Mouse (Mus musculus) cerebellum, postnatal 10 days (tissue): ENCODE results near the gene Gm12184.
A peak's percentile ranks its signal among the peaks of the same experiment; 100 is the strongest.
"Not testable (repeated sequence)": the region's sequence is repeated elsewhere in the genome, so short reads cannot be mapped to it uniquely, and the experiment has no call there.

Source experiments
- DNase-seq, 2 experiments: peaks; one replicate each; pipeline ENCODE4 v3.0.0; 2021; ENCODE audit warnings: mixed read lengths in 2 of 2

The Gm12184 gene

DNA sequence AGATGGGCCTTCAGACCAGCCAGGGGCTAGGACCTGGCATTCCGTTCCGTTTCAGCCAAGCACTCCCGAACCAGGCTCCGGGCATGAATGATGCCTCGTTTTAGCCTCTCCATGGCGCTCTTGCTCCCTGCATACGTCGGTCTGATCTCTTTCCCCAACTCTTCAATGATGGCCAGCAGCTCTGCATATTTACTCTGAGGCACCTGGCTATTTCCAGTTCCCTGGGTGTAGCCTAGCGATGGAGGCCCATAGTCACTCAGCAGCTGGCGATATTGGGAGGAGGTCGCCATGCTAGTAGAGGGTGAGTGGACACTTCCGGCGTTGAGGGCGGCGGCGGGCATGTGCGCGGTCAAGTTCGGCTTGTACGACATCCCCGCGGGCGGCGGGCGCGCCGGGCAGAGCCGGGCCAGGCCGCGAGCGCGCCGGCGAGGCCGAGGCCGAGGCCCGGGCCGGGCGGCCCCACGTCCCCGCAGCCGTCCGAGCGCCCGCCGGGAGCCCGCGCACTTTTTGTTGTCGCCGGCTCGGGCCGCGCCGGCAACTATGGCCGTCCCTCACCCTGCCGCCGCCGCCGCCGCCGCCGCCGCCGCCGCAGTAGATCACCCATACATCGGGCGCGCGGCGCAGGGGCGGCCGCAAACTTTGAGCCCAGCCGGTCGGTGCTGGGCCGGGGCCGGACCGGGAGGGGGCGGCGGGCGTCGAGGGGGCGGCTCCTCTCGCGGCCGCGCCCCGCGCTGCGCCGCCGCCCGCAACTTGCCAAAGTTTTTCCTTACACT, at the start of gene Gm12184, which contains the start of gene Trim7:
Gene Gm12184, minus strand, starts transcription at position 677 of the 773 bp plus-strand sequence.
Gene Trim7, plus strand, starts transcription at position 162 of the 773 bp plus-strand sequence.
- peak; percentile 34 to 42 for DNase-seq

GRCm38 (mm10) chr11:48875343-48875837, 48.9 kb upstream of the Gm12184 start:
- DNase-seq, result not testable (repeated sequence)

DNA sequence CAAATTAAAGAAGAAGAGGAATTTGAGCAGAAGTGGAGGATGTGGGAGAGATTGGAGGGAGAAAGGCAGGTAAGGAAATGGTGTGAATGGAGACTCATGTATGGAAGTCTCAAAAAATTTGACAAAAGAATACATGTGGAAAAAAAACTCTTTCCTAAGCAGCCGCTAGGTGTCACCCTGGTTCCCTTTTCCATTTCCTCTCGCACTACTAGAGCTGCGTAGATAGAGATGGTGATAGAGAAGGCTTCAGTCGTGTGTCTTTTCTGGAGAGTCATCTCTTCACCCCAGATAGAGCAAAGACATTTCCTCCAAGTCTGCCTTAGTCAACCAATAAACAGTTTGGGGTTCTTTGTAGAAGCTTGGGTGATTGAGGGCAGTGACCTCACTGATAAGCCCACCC, 48.0 kb upstream of the Gm12184 start:
- peak; percentile 71 to 77 for DNase-seq

DNA sequence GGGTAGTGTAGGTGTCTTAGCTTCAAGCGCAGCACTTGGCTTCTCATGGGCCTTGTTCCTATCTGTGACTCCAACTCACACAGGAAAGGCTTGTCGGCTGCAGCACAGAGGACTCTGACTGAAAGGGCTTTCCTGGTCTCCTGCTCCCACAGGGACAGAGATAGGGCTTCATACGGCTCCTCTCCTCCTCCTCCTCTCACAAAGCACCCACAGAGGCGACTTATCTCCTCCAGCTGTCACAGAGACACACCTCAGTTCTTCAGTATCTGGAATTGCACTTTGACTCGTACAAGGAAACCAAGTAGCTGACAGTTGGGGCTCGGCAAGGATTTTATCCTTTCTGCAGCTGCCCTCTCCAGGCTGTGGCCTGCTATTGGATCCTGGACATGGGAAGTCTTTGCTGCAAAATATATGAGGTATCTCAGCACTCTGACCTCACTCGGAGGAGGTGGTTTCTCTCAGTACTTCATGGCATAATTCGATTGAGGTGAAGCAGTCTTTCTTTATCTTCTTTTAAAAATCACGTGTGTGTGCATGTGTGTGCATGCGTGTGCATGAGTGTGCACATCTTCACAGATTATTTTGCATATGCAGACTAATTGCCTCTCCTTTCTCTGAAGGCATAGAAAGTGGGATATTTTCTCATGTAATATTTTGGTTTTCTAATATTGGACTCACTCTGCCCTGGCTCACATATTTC, 47.3 kb upstream of the Gm12184 start:
- DNase-seq, result no peak

GRCm38 (mm10) chr11:48872695-48873300, 46.3 kb upstream of the Gm12184 start:
- DNase-seq, result no peak

GRCm38 (mm10) chr11:48871817-48872541, 45.5 kb upstream of the Gm12184 start:
- peak; percentile 34 to 49 for DNase-seq

DNA sequence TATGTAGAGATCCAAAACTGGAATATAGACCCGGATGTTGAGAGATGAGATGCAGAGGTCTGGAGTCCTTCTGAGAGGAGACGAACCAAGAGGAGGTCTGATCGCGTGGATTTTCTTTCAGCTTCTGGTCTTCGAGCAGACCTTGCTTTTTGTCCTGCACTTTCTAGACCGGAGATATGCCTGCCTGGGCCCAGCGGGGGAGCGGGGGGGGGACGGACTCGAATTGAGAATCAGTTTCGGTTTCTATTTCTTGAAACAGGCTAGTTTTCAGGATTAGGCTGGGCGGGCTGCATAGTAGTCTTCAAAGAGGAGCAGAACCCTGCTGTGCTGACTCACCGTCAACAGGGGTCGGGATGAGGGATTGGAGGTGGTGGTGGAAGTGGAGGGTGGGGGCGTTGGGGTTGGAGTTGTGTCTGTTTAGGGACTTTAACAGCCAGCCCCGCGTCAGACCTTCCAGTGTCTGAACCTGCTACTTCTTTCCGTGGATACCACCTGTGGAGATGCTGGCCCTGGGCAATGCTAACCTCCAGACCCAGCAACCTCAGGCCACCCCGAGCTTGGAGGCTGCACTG, 44.8 kb upstream of the Gm12184 start, which contains the start of gene Irgm1:
Gene Irgm1, minus strand, starts transcription at position 483 of the 572 bp plus-strand sequence.
- peak; percentile 73 to 77 for DNase-seq

DNA sequence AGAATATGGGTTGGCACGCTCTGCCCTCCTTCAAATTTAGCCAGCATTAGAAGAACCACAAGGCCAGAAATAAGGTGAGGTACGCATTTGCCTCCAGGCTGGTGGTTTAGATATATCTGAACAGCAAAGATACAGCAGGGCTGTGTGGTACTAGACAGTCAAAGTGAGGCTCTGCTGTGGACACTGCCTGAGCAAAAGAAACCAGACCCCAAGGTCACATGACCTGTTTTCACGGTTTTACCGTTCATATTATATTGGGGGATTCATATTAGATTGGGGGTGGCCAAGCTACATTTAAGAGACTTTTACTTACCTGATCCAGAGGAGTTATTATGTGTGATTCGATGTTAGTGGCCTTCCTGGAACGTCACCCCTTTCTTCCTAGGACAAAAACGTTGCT, 44.3 kb upstream of the Gm12184 start:
- DNase-seq, result peak in 1 of 2 experiments; percentile 25

DNA sequence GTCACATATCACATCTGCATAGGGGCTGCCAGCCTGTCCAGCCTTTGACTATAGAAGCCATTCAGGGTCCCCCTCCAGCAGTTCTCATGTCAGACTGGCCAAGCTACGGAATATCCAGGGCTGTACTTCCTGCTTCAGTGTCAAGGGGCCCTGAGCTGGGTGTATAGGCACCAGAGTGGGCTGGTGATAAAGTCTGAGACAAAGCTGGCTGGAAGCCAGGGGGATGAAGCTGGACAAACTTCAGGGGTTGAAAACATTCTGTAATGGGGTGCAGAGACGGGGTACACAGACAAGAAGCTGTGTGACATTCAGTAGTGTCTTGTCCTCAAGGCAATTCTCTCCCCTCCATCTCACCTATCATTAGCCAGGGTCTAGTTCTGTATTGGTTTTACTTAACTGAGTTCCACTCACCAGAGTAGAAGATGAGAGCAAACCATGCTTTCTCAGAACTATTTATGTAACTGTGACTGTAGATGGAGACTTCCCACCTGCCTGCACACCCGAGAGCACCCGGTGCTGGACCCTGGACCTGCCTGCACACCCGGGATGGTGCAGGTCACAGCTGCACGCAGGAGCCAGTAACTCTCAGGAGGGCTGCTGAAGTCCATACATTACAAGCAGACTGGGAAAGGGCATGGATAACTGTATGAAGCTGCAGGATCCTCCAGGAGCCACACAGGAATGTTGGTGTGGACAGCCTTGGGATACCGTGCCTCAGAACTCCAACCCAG, 43.1 kb upstream of the Gm12184 start:
- DNase-seq, result no peak

DNA sequence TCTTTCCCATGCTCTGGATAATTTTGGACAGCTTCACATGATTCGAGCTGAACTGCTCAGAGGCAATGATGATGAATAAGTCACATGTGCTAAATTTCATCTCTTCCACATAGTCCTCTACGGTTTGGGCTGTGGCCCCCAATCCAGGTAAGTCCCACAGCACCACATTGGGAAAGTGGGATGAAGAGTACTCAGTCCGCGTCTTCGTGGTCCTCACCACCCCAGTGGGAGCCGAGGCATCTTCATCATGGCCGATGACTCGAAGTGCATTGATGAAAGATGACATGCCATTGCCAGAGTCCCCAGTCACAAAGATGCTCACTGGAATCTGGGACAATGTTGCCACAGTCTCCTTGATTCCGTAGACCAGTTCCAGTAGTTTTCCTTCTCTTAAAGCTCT, 40.0 kb upstream of the Gm12184 start:
- no peak for DNase-seq

DNA sequence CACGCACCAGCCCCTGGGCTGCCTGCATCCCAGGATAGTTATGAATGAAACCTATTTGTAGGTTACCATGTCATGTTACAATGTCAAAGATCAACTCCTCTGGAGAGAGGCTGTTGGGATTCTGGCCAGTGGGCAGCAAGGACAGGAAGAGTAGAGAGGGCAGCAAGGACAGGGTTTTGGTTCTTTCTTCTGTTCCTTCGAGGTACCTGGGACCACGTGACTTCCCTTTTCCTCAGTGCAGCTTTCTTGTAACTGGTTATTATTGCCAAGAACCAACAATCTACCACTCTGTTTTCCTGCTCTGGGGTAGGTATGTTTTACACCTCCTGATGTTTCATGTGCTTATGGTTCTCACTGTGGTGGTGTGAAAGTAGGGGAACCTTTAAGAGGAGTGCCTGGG, 37.4 kb upstream of the Gm12184 start:
- no peak for DNase-seq

DNA sequence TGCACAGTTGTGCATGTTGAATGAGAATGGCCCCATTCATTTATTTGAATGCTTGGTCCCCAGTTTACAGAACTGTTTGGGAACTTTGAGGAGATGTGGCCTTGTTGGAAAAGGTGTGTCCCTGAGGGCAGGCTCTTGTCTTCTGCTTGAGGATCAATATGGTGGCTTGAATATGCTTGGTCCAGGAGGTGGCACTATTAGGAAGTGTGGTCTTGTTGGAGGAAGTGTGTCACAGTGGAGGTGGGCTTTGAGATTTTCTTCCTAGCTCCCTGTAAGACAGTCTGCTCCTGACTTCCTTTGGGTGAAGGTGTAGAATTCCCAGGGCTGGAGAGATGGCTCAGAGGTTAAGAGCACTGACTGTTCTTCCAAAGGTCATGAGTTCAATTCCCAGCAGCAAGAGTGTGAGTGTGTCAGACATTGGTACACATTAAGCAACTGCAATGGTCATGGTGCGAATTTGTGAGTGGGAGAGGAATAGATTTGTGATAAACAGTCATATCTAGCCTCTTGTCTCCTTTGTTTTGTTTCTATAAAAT, 36.4 kb upstream of the Gm12184 start:
- DNase-seq, result no peak

DNA sequence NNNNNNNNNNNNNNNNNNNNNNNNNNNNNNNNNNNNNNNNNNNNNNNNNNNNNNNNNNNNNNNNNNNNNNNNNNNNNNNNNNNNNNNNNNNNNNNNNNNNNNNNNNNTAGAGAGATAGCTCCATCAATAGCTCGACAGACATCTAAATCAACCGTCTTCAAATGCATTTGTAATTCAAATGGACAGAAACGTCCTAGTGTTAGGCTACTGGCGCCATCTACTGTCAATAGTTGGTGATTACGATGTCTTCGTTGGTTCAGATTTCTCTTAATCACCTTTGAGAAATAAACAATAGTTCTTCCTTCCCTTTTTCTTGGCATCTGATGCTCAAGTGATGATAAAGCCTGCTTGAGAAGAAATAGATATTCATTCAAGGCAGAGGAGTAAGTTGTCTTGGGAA, 32.6 kb upstream of the Gm12184 start:
- peak; percentile 73 to 86 for DNase-seq

DNA sequence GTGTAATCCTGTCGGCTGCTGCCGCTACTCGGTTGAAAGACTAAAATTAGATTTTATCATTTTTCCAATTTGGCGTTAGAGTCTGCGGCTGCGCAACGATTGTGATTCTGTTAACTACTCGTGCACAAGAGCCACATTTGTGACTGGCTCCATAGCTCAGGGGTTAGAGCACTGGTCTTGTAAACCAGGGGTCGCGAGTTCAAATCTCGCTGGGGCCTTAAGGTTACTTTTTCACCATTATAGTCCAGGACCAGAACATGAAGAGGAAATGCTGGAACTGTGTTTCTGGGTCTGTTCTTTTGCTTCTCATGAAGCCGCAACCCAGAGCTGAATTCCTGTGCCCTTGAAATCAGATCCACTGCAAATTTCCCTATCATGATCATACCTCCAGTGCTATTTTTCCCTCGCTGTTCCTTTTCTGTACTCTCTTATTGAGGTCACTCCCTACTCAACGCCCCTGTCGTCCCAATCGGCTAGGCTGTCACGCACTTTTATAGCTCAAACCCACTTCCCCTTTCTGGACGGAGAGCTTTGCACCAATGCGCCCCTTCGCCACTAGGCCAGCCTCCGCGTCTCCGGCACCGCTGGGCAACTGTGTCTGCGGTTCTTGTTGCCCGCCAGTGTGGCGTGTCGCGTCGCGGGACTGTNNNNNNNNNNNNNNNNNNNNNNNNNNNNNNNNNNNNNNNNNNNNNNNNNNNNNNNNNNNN, 27.2 kb upstream of the Gm12184 start:
- peak; percentile 91 to 92 for DNase-seq

DNA sequence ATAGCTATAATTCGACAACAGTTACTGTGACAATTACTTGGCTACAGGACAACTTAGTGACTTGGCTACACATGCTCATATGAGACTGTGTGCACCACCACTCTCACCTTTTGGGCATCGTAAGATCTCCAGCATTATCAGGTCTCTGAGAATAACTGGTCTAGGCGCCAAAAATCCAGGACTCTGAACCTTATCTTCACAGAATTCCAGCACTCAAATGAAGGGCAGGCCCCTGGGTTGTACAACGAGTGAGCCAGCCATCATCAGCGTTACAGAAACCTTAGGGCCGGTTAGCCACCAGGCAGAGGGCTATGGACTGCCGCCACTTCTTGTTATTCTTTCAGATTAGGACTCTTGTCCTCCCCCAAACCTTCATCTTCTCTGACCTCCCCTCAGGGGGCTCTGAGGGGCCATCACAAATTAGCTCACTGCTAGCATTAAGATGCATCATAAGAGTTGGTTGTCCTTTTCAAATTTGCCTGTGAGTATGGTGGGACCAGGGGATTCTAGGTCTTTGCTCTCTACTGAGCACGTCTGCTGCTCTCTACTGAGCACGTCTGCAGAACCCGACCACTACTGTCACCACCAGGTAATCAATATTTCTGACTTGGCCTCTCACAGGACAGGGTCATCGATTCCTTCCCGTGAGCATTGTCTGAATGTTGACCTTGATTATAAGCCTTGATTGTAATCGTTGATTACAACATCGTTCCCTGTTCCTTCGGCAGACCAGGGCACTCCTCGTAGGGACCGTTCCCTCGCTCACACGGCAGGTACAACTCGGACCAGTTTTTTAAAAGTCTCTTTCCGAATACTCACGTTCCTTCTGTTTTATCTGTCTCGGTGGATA, 26.4 kb upstream of the Gm12184 start:
- DNase-seq, result peak in 1 of 2 experiments; percentile 24

- no peak for DNase-seq
These were observed 25.7 kb upstream of the Gm12184 start for GRCm38 (mm10) chr11:48852190-48852589.

DNA sequence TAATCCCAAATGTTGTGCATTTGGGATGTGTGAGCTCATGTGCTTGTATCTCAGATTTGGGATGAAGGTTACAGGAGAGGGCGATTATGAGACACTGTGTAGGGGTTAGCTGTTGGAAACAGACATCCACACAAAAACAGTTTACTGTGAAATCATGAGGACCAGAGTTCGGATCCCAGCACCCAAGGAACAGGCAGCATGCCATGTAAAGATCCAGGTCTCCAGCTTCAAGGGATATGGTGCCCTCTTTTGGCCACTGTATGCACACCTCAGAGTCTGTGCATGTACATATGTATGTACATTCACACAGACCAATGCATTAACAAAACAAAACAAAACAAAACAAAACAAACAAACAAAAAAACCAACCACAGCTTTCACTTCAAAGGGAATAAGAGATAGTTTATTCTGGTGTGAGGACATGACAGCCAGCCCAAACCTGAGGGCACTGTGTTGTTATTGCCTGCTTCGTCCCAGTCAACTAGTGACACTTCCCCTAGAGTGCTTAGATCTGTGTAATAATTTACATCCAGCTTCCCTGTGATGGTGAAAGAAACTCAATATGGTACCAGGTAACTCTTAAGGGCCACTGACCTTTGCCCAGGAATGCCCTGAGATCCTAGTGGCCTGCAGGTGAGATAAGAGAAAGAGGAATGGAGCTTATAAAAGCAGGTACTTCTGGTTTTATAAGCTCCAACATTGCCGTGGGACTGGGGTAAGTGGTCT, 25.0 kb upstream of the Gm12184 start:
- DNase-seq, result peak in 1 of 2 experiments; percentile 36

DNA sequence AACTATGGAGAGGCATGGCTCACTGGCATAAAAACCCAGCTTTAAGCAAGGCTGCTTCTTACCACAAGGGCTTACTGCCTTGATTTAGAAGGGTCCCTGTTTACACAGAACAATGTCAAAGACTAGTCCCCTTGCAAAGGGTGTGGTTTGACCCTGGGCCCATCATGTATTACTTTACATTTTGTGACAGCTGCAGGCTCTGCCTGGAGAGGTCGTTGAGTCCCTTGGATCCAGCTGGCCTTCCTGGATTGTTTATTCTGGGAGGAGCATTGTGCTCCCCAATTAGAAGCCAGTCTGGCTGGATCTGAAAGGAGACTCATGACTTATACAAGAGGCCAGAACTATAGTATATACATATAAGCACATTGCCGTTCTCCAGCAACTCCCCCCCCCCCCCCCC, 23.8 kb upstream of the Gm12184 start:
- no peak for DNase-seq

DNA sequence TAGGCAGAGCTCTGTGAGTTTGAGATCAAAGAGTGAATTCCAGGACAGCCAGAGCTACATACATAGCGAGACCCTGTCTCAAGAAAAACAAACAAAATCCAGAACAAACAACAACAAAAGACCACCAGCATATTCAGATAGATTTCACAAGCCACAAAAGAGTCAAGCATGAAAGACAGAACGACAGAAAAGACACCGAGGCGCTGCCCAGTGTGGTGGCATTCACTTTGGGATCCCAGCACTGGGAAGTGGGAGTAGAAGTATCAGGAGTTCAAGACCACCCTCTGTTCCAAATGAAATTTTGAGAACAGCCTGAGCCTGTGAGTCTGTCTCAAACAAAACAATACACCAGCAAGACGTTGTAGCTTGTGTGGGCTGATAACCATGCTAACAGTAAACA, 20.4 kb upstream of the Gm12184 start:
- no peak for DNase-seq
